Mouse (Mus musculus) midbrain, postnatal 0 days (tissue): ENCODE measurements around the gene Inppl1. TPM values are rescaled to one million over a fixed set of nuclear protein-coding genes. Genes with fewer than 3 reads are reported as not detected.

Source experiments
- ATAC-seq: fragments of 200-750 bp; cut with Nextera tagmentation; 2 replicates; pipeline ENCODE4 v1.8.0; 2017; ENCODE audit warnings: moderate number of reproducible peaks, mild to moderate bottlenecking, moderate TSS enrichment, moderate library complexity; ENCODE audit not compliant: low FRiP score
- DNase-seq: peaks from one replicate; pipeline ENCODE4 v3.0.0-alpha.2; 2015; ENCODE audit warnings: low spot score
- H3K27ac ChIP-seq: fragments of 300-500 bp; sonication (generic); 2 replicates; pipeline ENCODE4 v1.5.1; 2014; ENCODE audit warnings: low read depth, mild to moderate bottlenecking, low read length, mixed read lengths
- H3K27me3 ChIP-seq: fragments of 300-500 bp; sonication (generic); 2 replicates; pipeline ENCODE4 v1.6.1; 2014; ENCODE audit warnings: low read length, control low read depth, mixed read lengths; ENCODE audit not compliant: insufficient read depth
- H3K36me3 ChIP-seq: fragments of 300-500 bp; sonication (generic); 2 replicates; pipeline ENCODE4 v1.6.1; 2014; ENCODE audit warnings: low read length, control low read depth, mixed read lengths; ENCODE audit not compliant: insufficient read depth
- H3K4me1 ChIP-seq: fragments of 300-500 bp; sonication (generic); 2 replicates; pipeline ENCODE4 v1.6.1; 2014; ENCODE audit warnings: mild to moderate bottlenecking, control low read depth, antibody characterized with exemption, low read length, mixed read lengths; ENCODE audit not compliant: insufficient read depth
- H3K4me2 ChIP-seq: fragments of 300-500 bp; sonication (generic); 2 replicates; pipeline ENCODE4 v1.6.1; 2014; ENCODE audit warnings: low read depth, mild to moderate bottlenecking, low read length, mixed read lengths; ENCODE audit not compliant: poor library complexity, severe bottlenecking
- H3K4me3 ChIP-seq: fragments of 300-500 bp; sonication (generic); 2 replicates; pipeline ENCODE4 v1.5.1; 2014; ENCODE audit warnings: low read depth, mild to moderate bottlenecking, low read length, moderate library complexity
- H3K9ac ChIP-seq: fragments of 300-500 bp; sonication (generic); replicated peaks from 2 replicates; pipeline ENCODE4 v1.6.1; 2014; ENCODE audit warnings: mild to moderate bottlenecking, low read length, moderate library complexity, mixed read lengths; ENCODE audit not compliant: poor library complexity, severe bottlenecking
- H3K9me3 ChIP-seq: fragments of 300-500 bp; sonication (generic); 2 replicates; pipeline ENCODE4 v1.6.1; 2016; ENCODE audit warnings: low read length, control low read depth
- CTCF ChIP-seq: IDR thresholded peaks from 2 replicates; pipeline ENCODE4 v1.5.1; 2016; ENCODE audit warnings: antibody characterized with exemption, mild to moderate bottlenecking
- WGBS: fragments of 180-500 bp; shearing (Covaris S2); extraction: QIAGEN DNeasy Blood & Tissue Kit; methylation state at CpG from one replicate; pipeline ENCODE4 v1.1.7; 2014; 5-methylcytosine and 5-hydroxymethylcytosine counted together
- microRNA-seq: library from miRNA; unstranded; fragments of <30 nt; microRNA quantifications from one replicate; pipeline ENCODE4, GENCODE M21; 2016; ENCODE audit warnings: borderline number of aligned reads
- polyA plus RNA-seq: library from polyadenylated mRNA; unstranded; fragments of >200 nt; fragmentation: Nextera tagmentation; extraction: Ambion mirVana; gene quantifications from 2 replicates; pipeline ENCODE4 v1.2.1, GENCODE M21; 2015
- total RNA-seq: library from RNA; depleted of rRNA; stranded (reverse); fragments of >200 nt; gene quantifications from 2 replicates; pipeline ENCODE4 v1.2.3, GENCODE M21; 2014; rRNA removed

Gene Inppl1
- total and polyA plus RNA-seq, 2 experiments from 2014 or later, result 8.0 to 21.2 TPM

DNA sequence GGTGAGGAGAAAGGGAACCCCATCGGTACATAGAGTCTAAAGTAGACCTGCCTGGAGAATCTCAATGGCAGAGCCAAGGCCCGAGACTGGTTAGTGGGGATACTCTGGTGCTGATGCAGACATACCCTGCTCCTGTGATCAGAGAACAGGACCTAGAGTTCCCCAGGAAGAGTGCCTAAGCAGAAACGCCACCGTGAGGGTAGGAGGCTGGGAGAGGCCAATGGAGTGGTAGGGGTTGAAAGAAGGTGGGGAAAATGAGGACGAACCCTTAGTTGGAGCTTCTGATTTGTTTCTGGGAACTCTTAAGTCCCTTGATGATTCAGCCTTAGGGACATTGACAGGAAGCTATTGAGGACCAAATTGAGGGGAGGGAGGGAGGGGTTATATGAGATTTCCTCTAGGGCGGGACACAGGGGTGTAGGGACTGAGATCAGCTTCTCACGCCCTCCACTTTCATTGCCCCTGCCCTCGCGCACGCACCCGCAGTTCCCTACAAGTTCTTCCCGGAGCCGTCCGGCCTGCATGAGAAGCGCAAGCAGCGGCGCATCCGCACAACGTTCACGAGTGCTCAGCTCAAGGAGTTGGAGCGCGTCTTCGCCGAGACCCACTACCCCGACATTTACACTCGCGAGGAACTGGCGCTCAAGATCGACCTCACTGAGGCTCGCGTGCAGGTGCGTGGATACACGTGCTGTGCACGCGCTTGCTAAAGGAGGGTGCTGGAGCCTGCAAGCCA lies 17.6 kb downstream of the Inppl1 start:
- ATAC-seq (no peak), DNase-seq (no peak)
- TF ChIP-seq CTCF, result no peak
- WGBS, result 4% methylated on average over 35 of the region's 35 CpGs
- Histone ChIP-seq H3K27ac (no peak overlapping the region), H3K4me1 (no peaks in the 10 kb centered on the region), H3K27me3 (peaks cover 68% of the 10 kb centered on the region), H3K9ac (no peak overlapping the region), H3K4me2 (peak overlapping the region; percentile 52), H3K36me3 (no peaks in the 10 kb centered on the region), H3K4me3 (peak overlapping the region; percentile 31), H3K9me3 (no peaks in the 10 kb centered on the region)

DNA sequence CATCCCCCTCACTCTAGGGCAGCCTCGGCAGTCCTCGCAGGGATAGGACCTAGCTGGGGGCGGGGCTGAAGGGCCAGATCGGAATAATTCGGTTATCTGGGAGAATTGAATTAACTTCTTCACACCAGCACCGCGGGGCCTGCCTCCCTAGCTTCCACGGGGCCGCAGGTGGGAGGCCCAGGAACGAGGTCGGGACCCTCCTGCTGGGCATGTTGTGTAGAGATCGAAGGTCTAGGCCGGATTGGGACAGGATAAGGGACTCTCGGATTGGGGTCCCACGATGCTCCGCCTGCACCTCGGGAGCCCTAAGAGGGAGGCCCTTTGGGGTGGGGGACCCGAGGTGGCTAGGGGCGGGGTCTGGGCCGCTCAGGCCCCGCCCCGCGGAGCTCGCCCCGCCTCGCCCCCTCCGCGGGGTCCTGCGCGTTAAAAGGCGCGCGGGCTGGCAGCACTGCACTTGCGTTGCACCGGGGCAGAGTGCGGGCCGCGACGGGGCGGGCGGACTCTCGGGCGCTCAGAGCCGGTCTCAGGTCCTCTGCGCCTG lies 20.1 kb downstream of the Inppl1 start, which contains the start of gene Phox2a:
Gene Phox2a (plus strand): TSS at position 453 of the 541 bp plus-strand sequence.
- Histone ChIP-seq H3K36me3 (no peaks in the 10 kb centered on the region), H3K4me1 (no peaks in the 10 kb centered on the region), H3K4me3 (peak within 1 kb of the TSS; percentile 25), H3K9me3 (no peaks in the 10 kb centered on the region), H3K27me3 (peaks cover 60% of the 10 kb centered on the region), H3K9ac (no peak within 1 kb of the TSS), H3K27ac (no peak within 1 kb of the TSS), H3K4me2 (peak within 1 kb of the TSS; percentile 10)
- under 1% methylated on average over 29 of the region's 45 CpGs for WGBS
- no peak for TF ChIP-seq CTCF
- DNase-seq (no peak), ATAC-seq (no peak)

DNA sequence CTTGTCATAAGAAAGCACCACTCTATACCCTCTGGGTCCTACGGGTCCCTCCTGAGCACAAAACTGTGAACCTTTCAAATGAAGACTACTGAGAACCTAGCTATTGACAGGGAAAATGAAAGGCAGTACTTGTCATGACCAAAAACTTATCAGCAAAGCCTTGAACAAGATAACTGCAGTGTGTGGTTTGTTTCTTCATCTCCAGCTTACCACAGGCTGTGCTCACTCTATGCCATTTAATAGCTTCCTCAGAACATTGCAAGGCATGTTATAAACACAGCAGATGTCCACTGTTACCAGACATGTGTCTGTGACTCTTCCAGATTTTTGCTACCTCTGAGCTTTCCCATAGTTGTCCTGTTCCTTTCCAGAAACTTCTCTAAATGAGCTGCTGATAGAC lies 61.0 kb downstream of the Inppl1 start:
- no peak for TF ChIP-seq CTCF
- Histone ChIP-seq H3K4me2 (no peak overlapping the region), H3K36me3 (peaks cover 22% of the 10 kb centered on the region), H3K27me3 (no peaks in the 10 kb centered on the region), H3K4me1 (0 out of 2 replicates have a peak, but pooled peaks cover 9% of the 10 kb centered on the region), H3K27ac (no peak overlapping the region), H3K9ac (no peak overlapping the region), H3K4me3 (no peak overlapping the region), H3K9me3 (no peaks in the 10 kb centered on the region)
- WGBS, result 97% methylated on average over 1 of the region's 1 CpGs
- ATAC-seq (no peak), DNase-seq (no peak)

DNA sequence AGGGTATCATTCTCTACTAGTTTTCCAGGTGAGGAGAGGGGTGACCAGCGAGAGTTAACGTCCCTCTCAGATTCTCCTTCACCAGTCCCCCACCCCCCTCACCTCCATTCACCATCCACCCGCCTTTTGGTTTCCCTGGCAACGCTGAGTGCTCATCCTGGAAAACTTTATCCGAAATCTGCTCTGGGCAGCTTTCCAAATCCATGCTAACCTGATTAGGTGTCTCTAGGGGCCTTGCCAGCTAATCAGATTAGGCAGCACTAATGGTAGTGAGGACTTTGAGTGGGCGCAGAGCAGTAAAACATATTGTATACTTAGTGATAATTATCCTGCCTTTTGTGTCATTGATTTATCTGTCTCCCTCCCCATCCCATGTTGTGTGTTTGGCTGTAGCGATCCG lies 65.3 kb downstream of the Inppl1 start:
- no peaks in the 10 kb centered on the region for H3K27me3 ChIP-seq
- H3K4me1 ChIP-seq, result peaks cover 11% of the 10 kb centered on the region; the same call in 1 of the 2 replicates
- ATAC-seq, result peak; percentile 41; the same call in 1 of the 2 replicates
- TF ChIP-seq CTCF, result no peak
- no peak overlapping the region for H3K4me3 ChIP-seq
- no peak overlapping the region for H3K4me2 ChIP-seq
- 13% methylated on average over 8 of the region's 8 CpGs for WGBS
- H3K9ac ChIP-seq, result no peak overlapping the region
- peak; percentile 88 for DNase-seq
- H3K36me3 ChIP-seq, result peaks cover 13% of the 10 kb centered on the region; the same call in 1 of the 2 replicates
- H3K27ac ChIP-seq, result no peak overlapping the region
- no peaks in the 10 kb centered on the region for H3K9me3 ChIP-seq

Small RNAs within 50 kb of the gene (microRNA-seq; reads per million reads assigned to microRNA genes)
- not detected for gene Gm22655

Other genes with a start within 250 kb of the Inppl1 start
- 39.7 and 53.1 TPM in 2 replicates for gene Clpb, start 174.6 kb downstream of the Inppl1 start, total RNA-seq
- 33.4 and 43.3 TPM in 2 replicates for gene Clpb, start 174.6 kb downstream of the Inppl1 start, polyA plus RNA-seq
- gene Phox2a, start 19.9 kb downstream of the Inppl1 start, total RNA-seq, result 0.82 TPM in 1 of 2 replicates, not detected in the other
- gene Phox2a, start 19.9 kb downstream of the Inppl1 start, polyA plus RNA-seq, result 0.12 TPM in 1 of 2 replicates, not detected in the other
- gene Folr2, start 19.0 kb upstream of the Inppl1 start, total RNA-seq, result 2.6 and 3.4 TPM in 2 replicates
- gene Folr2, start 19.0 kb upstream of the Inppl1 start, polyA plus RNA-seq, result 2.3 and 3.5 TPM in 2 replicates
- 49.9 and 56.9 TPM in 2 replicates for gene Anapc15, start 25.5 kb upstream of the Inppl1 start, total RNA-seq
- 62.7 and 68.3 TPM in 2 replicates for gene Anapc15, start 25.5 kb upstream of the Inppl1 start, polyA plus RNA-seq
- 4.9 and 11.5 TPM in 2 replicates for gene Folr1, start 32.6 kb upstream of the Inppl1 start, total RNA-seq
- gene Folr1, start 32.6 kb upstream of the Inppl1 start, polyA plus RNA-seq, result 3.9 and 4.3 TPM in 2 replicates
- gene Lamtor1, start 67.7 kb upstream of the Inppl1 start, total RNA-seq, result 114 and 127 TPM in 2 replicates
- gene Lamtor1, start 67.7 kb upstream of the Inppl1 start, polyA plus RNA-seq, result 159 and 180 TPM in 2 replicates
- gene Tomt, start 68.1 kb upstream of the Inppl1 start, total RNA-seq, result 0.38 TPM in 1 of 2 replicates, not detected in the other
- 0.23 and 0.32 TPM in 2 replicates for gene Tomt, start 68.1 kb upstream of the Inppl1 start, polyA plus RNA-seq
- 3.7 and 6.9 TPM in 2 replicates for gene Lrrc51, start 95.7 kb upstream of the Inppl1 start, total RNA-seq
- 7.0 TPM in 2 replicates for gene Lrrc51, start 95.7 kb upstream of the Inppl1 start, polyA plus RNA-seq
- 64.4 and 74.0 TPM in 2 replicates for gene Numa1, start 95.9 kb upstream of the Inppl1 start, total RNA-seq
- gene Numa1, start 95.9 kb upstream of the Inppl1 start, polyA plus RNA-seq, result 17.9 and 20.6 TPM in 2 replicates
- 7.7 and 12.9 TPM in 2 replicates for gene Il18bp, start 180.5 kb upstream of the Inppl1 start, total RNA-seq
- gene Il18bp, start 180.5 kb upstream of the Inppl1 start, polyA plus RNA-seq, result 3.1 and 4.2 TPM in 2 replicates
- 31.3 and 40.7 TPM in 2 replicates for gene Rnf121, start 227.2 kb upstream of the Inppl1 start, total RNA-seq
- 22.0 and 23.4 TPM in 2 replicates for gene Rnf121, start 227.2 kb upstream of the Inppl1 start, polyA plus RNA-seq
- 17.3 and 18.0 TPM in 2 replicates for gene Xndc1, start 227.3 kb upstream of the Inppl1 start, total RNA-seq
- 14.6 and 15.5 TPM in 2 replicates for gene Xndc1, start 227.3 kb upstream of the Inppl1 start, polyA plus RNA-seq
- 2.1 and 2.2 TPM in 2 replicates for gene Xntrpc, start 227.5 kb upstream of the Inppl1 start, total RNA-seq
- 0.22 and 0.60 TPM in 2 replicates for gene Xntrpc, start 227.5 kb upstream of the Inppl1 start, polyA plus RNA-seq
- 0.24 TPM in 1 of 2 replicates, not detected in the other for gene Trpc2, start 244.9 kb upstream of the Inppl1 start, total RNA-seq
- 0.43 TPM in 1 of 2 replicates, not detected in the other for gene Trpc2, start 244.9 kb upstream of the Inppl1 start, polyA plus RNA-seq